Mouse (Mus musculus) ES-E14 (cell line): ENCODE data around the gene Igf2r. TPM values are rescaled to one million over a fixed set of nuclear protein-coding genes. Genes with fewer than 3 reads are reported as not detected.

Source experiments
- DNase-seq: peaks from one replicate; pipeline ENCODE4 v3.0.0-alpha.2; 2013; ENCODE audit warnings: low read depth, low spot score
- H3K27ac ChIP-seq: 2 replicates; pipeline ENCODE4 v1.5.1; 2012; ENCODE audit warnings: low read depth, mild to moderate bottlenecking, low read length, moderate library complexity, mixed read lengths; ENCODE audit not compliant: poor library complexity, insufficient read depth, severe bottlenecking
- H3K36me3 ChIP-seq: 2 replicates; pipeline ENCODE4 v1.6.1; 2012; ENCODE audit warnings: mild to moderate bottlenecking, low read length, moderate library complexity, mixed read lengths; ENCODE audit not compliant: control insufficient read depth, poor library complexity, insufficient read depth, severe bottlenecking
- H3K4me1 ChIP-seq, 2 experiments: fragments of 150-350 bp in 1 of 2; sonication (generic) in 1 of 2; 2 replicates each; pipeline ENCODE4 v1.6.1; 2012; ENCODE audit warnings: low read length in 2 of 2, mild to moderate bottlenecking in 1 of 2, mixed read lengths in 1 of 2; ENCODE audit not compliant: control insufficient read depth in 2 of 2, insufficient read depth in 2 of 2, poor library complexity in 1 of 2
- H3K4me3 ChIP-seq, 2 experiments: fragments of 150-350 bp in 1 of 2; sonication (generic) in 1 of 2; 2 replicates each; pipeline ENCODE4 v1.5.1; 2012; ENCODE audit warnings: low read length in 2 of 2, low read depth in 1 of 2, mild to moderate bottlenecking in 1 of 2, mixed read lengths in 1 of 2; ENCODE audit not compliant: insufficient read depth in 1 of 2, poor library complexity in 1 of 2, severe bottlenecking in 1 of 2
- H3K9ac ChIP-seq: 2 replicates; pipeline ENCODE4 v1.6.1; 2012; ENCODE audit warnings: low read depth, mild to moderate bottlenecking, low read length, mixed read lengths; ENCODE audit not compliant: poor library complexity, insufficient read depth, severe bottlenecking
- H3K9me3 ChIP-seq: fragments of 150-350 bp; sonication (generic); 2 replicates; pipeline ENCODE4 v1.6.1; 2012; ENCODE audit warnings: low read depth, mild to moderate bottlenecking, low read length; ENCODE audit not compliant: control insufficient read depth, insufficient read depth
- CHD2 ChIP-seq: IDR thresholded peaks from 2 replicates; pipeline ENCODE4 v1.6.1; 2014; ENCODE audit warnings: mild to moderate bottlenecking, low read depth, low read length, inconsistent platforms
- HCFC1 ChIP-seq: IDR thresholded peaks from 2 replicates; pipeline ENCODE4 v1.6.1; 2012; ENCODE audit warnings: low read length, inconsistent platforms, borderline replicate concordance; ENCODE audit not compliant: insufficient read depth
- MAFK ChIP-seq: IDR thresholded peaks from 2 replicates; pipeline ENCODE4 v1.6.1; 2014; ENCODE audit warnings: mild to moderate bottlenecking, low read depth, low read length, inconsistent platforms; ENCODE audit not compliant: insufficient read depth
- ZC3H11A ChIP-seq: IDR thresholded peaks from 2 replicates; pipeline ENCODE4 v1.6.1; 2012; ENCODE audit warnings: low read depth, mild to moderate bottlenecking, inconsistent platforms, low read length, borderline replicate concordance
- ZNF384 ChIP-seq: IDR thresholded peaks from 2 replicates; pipeline ENCODE4 v1.6.1; 2012; ENCODE audit warnings: low read depth, low read length, inconsistent platforms
- in situ Hi-C, 2 experiments: fragments of 600-800 bp; cut with MboI; formaldehyde crosslinking; loops; one replicate each; pipeline ENCODE4 v1.15.1; 2025; ENCODE audit warnings: low sequenced_read_pairs in 2 of 2, inconsistent platforms in 1 of 2; ENCODE audit not compliant: unreplicated experiment in 2 of 2
- total RNA-seq: library from RNA; depleted of rRNA; stranded (reverse); fragments of 300-350 nt; gene quantifications from 2 replicates; pipeline ENCODE4 v1.2.3, GENCODE M21; 2012

Igf2r gene
- total RNA-seq, 1 experiment, result 91.9 TPM

DNA sequence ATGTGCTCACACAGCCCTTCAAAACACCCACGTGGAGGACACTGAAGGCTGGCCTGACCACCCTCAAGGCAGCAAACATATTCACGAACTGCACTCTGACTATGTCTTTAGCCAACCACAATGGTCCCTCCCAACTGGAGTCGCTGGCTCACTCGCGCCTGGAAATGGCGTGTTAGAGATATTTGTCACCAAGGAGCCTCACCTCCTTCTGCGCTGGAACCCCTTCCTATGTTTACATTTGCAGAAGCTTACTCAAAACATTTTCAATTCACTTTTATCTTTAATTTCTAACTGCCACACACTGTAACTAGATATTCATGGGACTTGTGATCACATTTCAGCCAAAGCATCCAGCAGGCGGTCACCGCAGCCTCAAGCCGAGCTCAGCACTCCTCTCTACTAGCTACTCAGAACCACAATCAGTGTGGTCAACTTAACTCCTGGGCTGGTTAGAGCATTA is 62.8 kb downstream of the Igf2r start:
- Histone ChIP-seq H3K4me1 (no peaks in the 10 kb centered on the region), H3K36me3 (peaks cover 29% of the 10 kb centered on the region; the same call in 1 of the 2 replicates), H3K9me3 (no peaks in the 10 kb centered on the region), H3K27ac (no peak overlapping the region), H3K4me3 (no peak overlapping the region), H3K9ac (no peak overlapping the region)
- in situ Hi-C loops, result no loop called here
- DNase-seq, result no peak
- TF ChIP-seq ZC3H11A (no peak), CHD2 (no peak), MAFK (no peak), HCFC1 (no peak), ZNF384 (no peak)

DNA sequence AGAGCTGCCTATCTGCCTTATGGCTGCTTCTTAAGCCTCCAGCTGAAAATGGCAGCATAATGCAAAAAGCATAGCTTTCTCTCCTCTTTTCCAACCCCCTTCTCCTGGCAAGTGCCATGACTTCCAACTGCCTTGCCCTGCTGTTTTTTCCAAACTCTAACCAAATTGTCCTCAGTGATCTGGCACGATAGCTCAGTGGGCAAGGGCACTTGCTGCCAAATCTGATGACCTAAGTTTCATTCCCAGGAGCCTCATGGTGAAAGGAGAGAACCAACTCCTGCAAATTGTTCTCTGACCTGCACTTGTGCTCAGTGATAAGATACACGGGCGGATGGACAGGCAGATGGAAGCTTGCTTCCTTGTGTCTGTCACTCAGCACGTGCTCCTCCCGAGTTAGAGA is 66.6 kb downstream of the Igf2r start:
- Histone ChIP-seq H3K9me3 (no peaks in the 10 kb centered on the region), H3K9ac (no peak overlapping the region), H3K4me1 (no peaks in the 10 kb centered on the region), H3K4me3 (no peak overlapping the region), H3K27ac (no peak overlapping the region), H3K36me3 (peaks cover 46% of the 10 kb centered on the region)
- TF ChIP-seq ZC3H11A (no peak), CHD2 (no peak), HCFC1 (no peak), ZNF384 (no peak), MAFK (no peak)
- in situ Hi-C loops, result no loop called here
- no peak for DNase-seq

DNA sequence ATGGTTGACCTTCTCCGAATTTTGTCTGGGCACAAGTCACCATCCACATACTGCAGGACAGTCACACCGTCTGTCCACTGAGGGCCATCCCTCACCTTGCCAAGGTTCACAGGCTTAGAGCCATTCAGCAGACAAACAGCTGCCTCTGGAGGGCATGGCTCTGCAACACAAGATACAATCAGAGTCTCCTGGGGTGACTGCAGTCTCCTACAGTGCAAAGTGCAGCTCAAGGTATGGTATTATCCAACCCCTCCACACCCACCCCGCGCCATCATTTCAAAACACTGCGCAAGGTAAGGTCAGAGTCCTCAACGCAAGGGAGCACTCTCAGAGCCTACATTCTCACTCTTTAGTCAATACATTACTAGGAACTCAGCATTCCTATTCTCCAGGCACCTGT is 69.1 kb downstream of the Igf2r start:
- TF ChIP-seq ZC3H11A, result no peak
- TF ChIP-seq ZNF384, result no peak
- no peak for TF ChIP-seq MAFK
- no peak for TF ChIP-seq HCFC1
- TF ChIP-seq CHD2, result no peak
- no peaks in the 10 kb centered on the region for H3K4me1 ChIP-seq
- in situ Hi-C loops, result no loop called here

DNA sequence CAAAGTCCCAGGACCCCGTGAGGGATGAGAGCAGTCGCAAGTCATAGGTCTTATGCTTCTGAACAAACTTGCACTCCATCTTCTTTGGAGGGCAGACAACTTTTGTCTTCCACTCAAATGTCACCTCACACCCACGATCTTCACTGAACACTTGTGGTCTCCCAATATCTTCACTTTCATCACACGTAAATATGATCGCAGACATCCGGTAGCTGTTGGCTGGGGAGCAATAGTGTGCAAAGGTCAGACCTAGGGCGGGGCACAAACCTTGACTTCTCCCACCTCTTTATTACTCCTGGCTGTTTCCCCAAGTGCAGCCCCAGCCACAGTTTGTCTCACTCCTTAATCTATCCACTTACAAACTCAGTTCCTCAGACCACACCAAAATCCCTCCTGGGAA is 77.6 kb downstream of the Igf2r start:
- in situ Hi-C loops, result no loop called here
- H3K9ac ChIP-seq, result no peak overlapping the region
- peaks cover 0 to 2% of the 10 kb centered on the region in 2 experiments; a peak in 1 of 4 replicates for H3K4me1 ChIP-seq
- H3K36me3 ChIP-seq, result peaks cover 62% of the 10 kb centered on the region
- DNase-seq, result no peak
- no peak overlapping the region for H3K27ac ChIP-seq
- H3K4me3 ChIP-seq, result no peak overlapping the region
- H3K9me3 ChIP-seq, result no peaks in the 10 kb centered on the region
- TF ChIP-seq MAFK, result no peak
- TF ChIP-seq CHD2, result no peak
- TF ChIP-seq ZNF384, result no peak
- TF ChIP-seq ZC3H11A, result no peak
- TF ChIP-seq HCFC1, result no peak

More for the DNA sequence above, 69.1 kb downstream of the Igf2r start:
- no peak overlapping the region for H3K4me3 ChIP-seq
- H3K27ac ChIP-seq, result no peak overlapping the region
- no peak for DNase-seq
- H3K9me3 ChIP-seq, result no peaks in the 10 kb centered on the region
- peaks cover 56% of the 10 kb centered on the region for H3K36me3 ChIP-seq
- H3K9ac ChIP-seq, result no peak overlapping the region

DNA sequence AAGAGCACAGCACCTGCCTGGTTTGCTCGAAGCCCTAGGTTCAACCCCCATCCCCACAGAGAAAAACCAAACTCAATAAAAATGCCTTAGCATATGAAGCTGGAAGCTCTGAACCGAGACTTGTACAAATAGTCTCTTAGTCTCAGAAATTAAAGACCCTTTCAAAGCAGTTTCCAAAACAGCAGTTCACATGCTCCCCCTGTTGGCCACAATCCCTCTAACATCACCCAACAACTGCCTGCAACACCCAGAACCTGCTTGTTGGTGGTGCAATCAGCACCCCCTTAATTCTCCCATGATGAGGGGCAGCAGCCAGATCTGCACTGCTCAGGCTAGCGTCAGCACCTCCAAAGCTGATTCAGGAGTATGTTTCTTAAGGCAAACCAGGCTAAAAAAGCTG is 79.9 kb downstream of the Igf2r start:
- no peak overlapping the region for H3K4me3 ChIP-seq
- H3K4me1 ChIP-seq, result peaks cover 0 to 2% of the 10 kb centered on the region in 2 experiments; a peak in 1 of 4 replicates
- H3K27ac ChIP-seq, result no peak overlapping the region
- H3K9me3 ChIP-seq, result no peaks in the 10 kb centered on the region
- H3K36me3 ChIP-seq, result peaks cover 61% of the 10 kb centered on the region
- in situ Hi-C loops, result no loop called here
- no peak for DNase-seq
- H3K9ac ChIP-seq, result no peak overlapping the region
- TF ChIP-seq ZNF384 (no peak), ZC3H11A (no peak), MAFK (no peak)
